Mouse (Mus musculus) bone marrow macrophage, adult 2 months (primary cell): ENCODE data around the gene Dagla.

Source experiments
- CTCF ChIP-seq: IDR thresholded peaks from 2 replicates; pipeline ENCODE4 v1.5.1; 2012; ENCODE audit warnings: low read depth, mild to moderate bottlenecking, low read length, moderate library complexity
- POLR2A ChIP-seq: IDR thresholded peaks from 2 replicates; pipeline ENCODE4 v1.6.1; 2012; ENCODE audit warnings: mild to moderate bottlenecking, low read depth, low read length, borderline replicate concordance

DNA sequence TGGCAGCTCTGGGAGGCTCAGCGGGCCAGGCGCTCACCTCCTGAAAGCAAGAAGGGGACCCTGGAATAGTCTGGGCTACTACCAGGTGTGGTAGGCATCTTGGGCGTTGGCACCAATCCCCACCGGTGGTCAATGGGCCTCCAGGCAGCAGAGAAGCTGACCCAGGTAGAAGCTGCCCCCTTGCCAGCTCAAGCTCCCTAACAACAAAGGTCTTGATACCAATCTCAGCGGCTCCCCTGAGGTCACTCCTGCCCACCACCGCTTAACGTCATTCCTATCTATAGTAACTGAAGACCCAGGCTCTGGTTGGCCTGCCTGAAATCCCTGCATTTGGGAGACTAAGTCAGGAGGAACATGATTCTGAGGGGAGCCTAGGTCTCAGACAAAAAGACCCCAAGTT, 33.1 kb downstream of the Dagla start:
- TF ChIP-seq POLR2A, result no peak
- no peak for TF ChIP-seq CTCF
